Mouse (Mus musculus): ENCODE measurements around the gene Sorcs3.

DNA sequence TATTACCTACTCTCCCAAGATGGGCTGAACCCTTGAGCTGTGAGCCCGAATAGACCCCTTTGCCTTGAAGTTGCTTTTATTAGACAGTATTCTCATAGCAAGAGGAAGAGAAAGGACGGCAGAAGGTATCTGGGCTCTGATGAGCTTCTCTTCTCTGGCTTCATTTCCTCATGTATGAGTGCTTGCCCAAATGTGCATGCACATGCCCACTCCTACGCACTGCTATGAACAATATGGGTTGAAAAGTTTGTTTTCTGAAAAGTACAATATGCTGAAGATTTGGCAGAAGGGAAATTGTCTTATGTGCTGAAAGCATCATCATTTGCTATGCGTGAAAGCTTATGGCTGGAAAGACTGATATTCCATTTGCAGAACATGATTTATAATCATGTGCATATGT, 223.4 kb downstream of the Sorcs3 start:
- no peak for TF ChIP-seq CTCF (conservative IDR thresholded peaks at IDR 0.05; ENCODE audit: insufficient read depth, insufficient read length, low read depth, low read length)
- TF ChIP-seq POLR2A (IDR thresholded peaks at IDR 0.05; ENCODE audit: low read depth, low read length) = no peak
